Mouse (Mus musculus): ENCODE results near the gene Ggact. TPM values are rescaled to one million over a fixed set of nuclear protein-coding genes. Genes with fewer than 3 reads are reported as not detected.

The Ggact gene
- polyA plus RNA-seq, 1 experiment = 6.3 TPM

- Histone ChIP-seq H3K27me3 (replicated peaks) (peaks cover 43% of the 10 kb centered on the region), H3K4me3 (replicated peaks) (no peak overlapping the region), H3K9me3 (peaks cover 4% of the 10 kb centered on the region; the same call in 1 of the 2 replicates), H3K4me1 (peaks cover 2% of the 10 kb centered on the region), H3K36me3 (replicated peaks; ENCODE audit: low read length) (no peaks in the 10 kb centered on the region)
- TF ChIP-seq FLI1 (IDR thresholded peaks at IDR 0.05; ENCODE audit: low read length) = no peak
- TF ChIP-seq GATA1 (IDR thresholded peaks at IDR 0.05; ENCODE audit: borderline replicate concordance, low read length) = no peak
Observed at GRCm38 (mm10) chr14:122793368-122793767, 120.2 kb downstream of the Ggact start.

GRCm38 (mm10) chr14:122790111-122790510 is 123.4 kb downstream of the Ggact start:
- Histone ChIP-seq H3K4me3 (replicated peaks) (no peak overlapping the region), H3K36me3 (replicated peaks; ENCODE audit: low read length) (no peaks in the 10 kb centered on the region), H3K27me3 (replicated peaks) (peaks cover 53% of the 10 kb centered on the region), H3K9me3 (peaks cover 4% of the 10 kb centered on the region; the same call in 1 of the 2 replicates), H3K4me1 (peaks cover 5% of the 10 kb centered on the region)
- TF ChIP-seq GATA1 (IDR thresholded peaks at IDR 0.05; ENCODE audit: borderline replicate concordance, low read length) = no peak
- TF ChIP-seq FLI1 (IDR thresholded peaks at IDR 0.05; ENCODE audit: low read length) = no peak

GRCm38 (mm10) chr14:122788199-122788598 is 125.4 kb downstream of the Ggact start:
- Histone ChIP-seq H3K4me3 (replicated peaks) (no peak overlapping the region), H3K27me3 (replicated peaks) (peaks cover 47% of the 10 kb centered on the region), H3K9me3 (peaks cover 4% of the 10 kb centered on the region; the same call in 1 of the 2 replicates), H3K4me1 (peaks cover 5% of the 10 kb centered on the region), H3K36me3 (replicated peaks; ENCODE audit: low read length) (no peaks in the 10 kb centered on the region)
- TF ChIP-seq FLI1 (IDR thresholded peaks at IDR 0.05; ENCODE audit: low read length) (no peak), GATA1 (IDR thresholded peaks at IDR 0.05; ENCODE audit: borderline replicate concordance, low read length) (no peak)

- Histone ChIP-seq H3K9me3 (no peaks in the 10 kb centered on the region), H3K36me3 (replicated peaks; ENCODE audit: low read length) (no peaks in the 10 kb centered on the region), H3K4me3 (replicated peaks) (no peak overlapping the region), H3K27me3 (replicated peaks) (peaks cover 40% of the 10 kb centered on the region), H3K4me1 (peaks cover 5% of the 10 kb centered on the region)
- TF ChIP-seq FLI1 (IDR thresholded peaks at IDR 0.05; ENCODE audit: low read length) (no peak), GATA1 (IDR thresholded peaks at IDR 0.05; ENCODE audit: borderline replicate concordance, low read length) (no peak)
Observed at GRCm38 (mm10) chr14:122784701-122785100, 128.9 kb downstream of the Ggact start.

DNA sequence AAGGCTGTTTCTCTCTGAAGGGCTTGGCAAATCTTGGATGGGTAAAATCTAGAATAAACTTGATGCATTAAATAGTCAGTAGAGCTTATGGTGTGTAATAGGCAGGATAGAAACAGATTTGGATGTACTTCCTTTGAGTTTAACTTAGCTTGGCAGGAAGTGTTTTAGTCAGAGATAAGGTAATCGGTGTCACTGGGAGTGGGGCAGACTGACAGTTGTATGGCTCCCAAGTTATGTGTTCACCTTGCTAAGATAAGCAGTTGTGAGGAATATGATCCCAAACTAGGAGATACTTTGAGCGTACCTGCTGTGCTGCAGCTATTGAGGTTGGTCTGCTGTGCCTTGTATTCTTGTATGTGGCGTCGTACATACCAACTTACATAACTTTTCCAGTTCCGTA is 147.1 kb downstream of the Ggact start:
- Histone ChIP-seq H3K4me1 (peaks cover 11% of the 10 kb centered on the region), H3K36me3 (replicated peaks; ENCODE audit: low read length) (no peaks in the 10 kb centered on the region), H3K4me3 (replicated peaks) (no peak overlapping the region), H3K9me3 (0 out of 2 replicates have a peak, but pooled peaks cover 3% of the 10 kb centered on the region), H3K27me3 (replicated peaks) (peaks cover 4% of the 10 kb centered on the region)
- no peak for TF ChIP-seq GATA1 (IDR thresholded peaks at IDR 0.05; ENCODE audit: borderline replicate concordance, low read length)
- TF ChIP-seq FLI1 (IDR thresholded peaks at IDR 0.05; ENCODE audit: low read length) = no peak

Other genes with a start within 250 kb of the Ggact start
- not detected in 2 replicates for gene Tmtc4, start 70.3 kb upstream of the Ggact start, polyA plus RNA-seq (2012; ENCODE audit: insufficient read depth, low replicate concordance)